Mouse (Mus musculus): ENCODE results near the gene Nme7.

Nme7 gene

GRCm38 (mm10) chr1:164471632-164472031 lies 167.7 kb downstream of the Nme7 start:
- TF ChIP-seq GATA4 (IDR thresholded peaks at IDR 0.05; ENCODE audit: insufficient replicate concordance, low read length) = no peak

DNA sequence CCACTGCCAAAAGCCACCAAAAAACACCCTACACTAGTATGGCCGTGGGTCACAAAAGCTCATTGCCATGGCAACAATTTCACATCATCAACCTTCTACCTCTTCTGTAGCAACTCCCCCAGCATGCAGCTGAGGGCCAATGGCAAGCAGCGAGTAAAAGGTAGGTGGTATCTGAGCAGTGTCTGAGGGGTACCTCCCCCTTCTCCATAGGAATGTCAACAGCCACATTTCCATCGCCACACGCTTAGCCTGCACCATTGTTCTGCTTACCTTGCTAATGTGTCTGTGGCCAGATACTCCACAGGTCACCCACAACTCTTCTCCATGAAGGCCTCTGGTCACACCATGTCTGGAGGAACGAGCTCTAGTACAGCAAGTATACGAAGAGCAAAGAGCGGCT lies 169.5 kb downstream of the Nme7 start:
- TF ChIP-seq GATA4 (IDR thresholded peaks at IDR 0.05; ENCODE audit: insufficient replicate concordance, low read length) = no peak

DNA sequence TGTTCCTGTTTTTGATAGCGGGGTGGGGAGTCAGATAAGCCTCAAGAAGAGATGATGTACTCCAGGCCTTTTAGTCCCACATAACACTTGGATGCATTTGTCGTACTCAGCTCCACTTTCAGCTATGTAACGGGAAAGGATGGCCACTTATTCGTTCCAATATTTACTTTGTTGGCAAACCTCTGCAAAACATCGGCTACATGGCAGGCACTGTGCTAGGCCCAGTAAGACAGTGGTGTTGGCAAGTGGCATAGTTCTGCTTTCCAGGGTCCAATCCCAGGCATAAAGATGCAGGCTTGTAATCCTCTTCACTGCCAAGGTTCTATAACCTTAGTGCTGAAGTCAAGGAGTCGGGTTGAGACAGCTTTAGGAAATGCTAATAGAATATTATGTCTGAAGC lies 170.4 kb downstream of the Nme7 start:
- no peak for TF ChIP-seq GATA4 (IDR thresholded peaks at IDR 0.05; ENCODE audit: insufficient replicate concordance, low read length)

DNA sequence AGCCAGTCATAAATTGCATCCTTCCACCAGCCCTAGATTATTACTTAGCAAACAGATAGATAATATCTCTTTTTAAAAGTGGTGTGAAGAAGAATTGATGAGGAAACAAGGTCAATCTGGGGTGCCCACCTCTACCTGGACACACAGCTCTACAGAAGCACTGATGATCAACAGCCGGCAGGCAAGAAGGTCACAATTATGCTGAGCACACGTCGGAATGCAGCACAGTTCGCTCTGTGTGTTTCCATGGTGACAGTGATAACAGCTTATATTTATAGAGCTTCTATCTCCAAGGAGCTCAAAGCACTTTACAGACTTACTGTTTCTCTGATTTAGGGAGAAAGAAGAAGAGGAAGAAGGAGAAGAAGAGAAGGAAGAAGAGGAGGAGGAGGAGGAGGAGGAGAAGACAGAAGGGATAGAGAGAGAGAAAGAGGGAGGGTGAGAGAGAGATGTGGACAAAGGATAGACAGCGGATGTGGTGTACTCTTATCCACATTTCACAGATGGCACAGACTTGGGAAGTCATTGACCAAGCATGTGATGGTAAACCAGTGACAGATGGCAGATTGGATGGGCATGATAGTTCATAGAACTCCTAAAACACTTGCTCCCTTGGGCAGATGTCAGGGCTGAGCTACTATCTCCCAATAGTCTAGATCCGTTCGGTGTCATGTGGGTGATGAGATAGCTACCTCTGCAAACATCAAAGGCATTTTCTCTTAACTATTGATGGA lies 171.0 kb downstream of the Nme7 start:
- TF ChIP-seq GATA4 (IDR thresholded peaks at IDR 0.05; ENCODE audit: insufficient replicate concordance, low read length) = no peak

DNA sequence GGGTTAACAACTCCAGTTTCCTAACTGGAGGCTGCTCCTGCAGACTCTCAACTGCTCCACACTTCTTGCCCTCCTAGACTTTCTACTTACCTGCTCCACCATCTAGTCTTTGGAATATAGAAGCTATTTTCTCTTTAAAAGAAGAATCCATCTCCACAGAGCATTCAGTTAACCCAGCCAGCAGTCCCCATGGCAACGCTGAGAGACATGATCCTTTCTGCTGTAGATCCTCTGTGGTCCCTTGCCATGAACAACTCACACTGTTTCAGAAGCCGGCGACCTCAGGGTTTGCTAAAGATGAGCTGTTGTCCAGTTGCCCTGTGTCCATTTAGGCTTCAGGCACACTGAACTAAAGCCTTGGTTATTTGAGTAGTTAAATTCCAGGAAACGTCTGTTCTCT lies 172.0 kb downstream of the Nme7 start:
- no peak for TF ChIP-seq GATA4 (IDR thresholded peaks at IDR 0.05; ENCODE audit: insufficient replicate concordance, low read length)

GRCm38 (mm10) chr1:164480755-164481644 lies 177.1 kb downstream of the Nme7 start:
- no peak for TF ChIP-seq GATA4 (IDR thresholded peaks at IDR 0.05; ENCODE audit: insufficient replicate concordance, low read length)

GRCm38 (mm10) chr1:164481645-164482354 lies 177.9 kb downstream of the Nme7 start:
- peak; percentile 39; the same call in 1 of the 2 replicates for TF ChIP-seq GATA4 (IDR thresholded peaks at IDR 0.05; ENCODE audit: insufficient replicate concordance, low read length)

DNA sequence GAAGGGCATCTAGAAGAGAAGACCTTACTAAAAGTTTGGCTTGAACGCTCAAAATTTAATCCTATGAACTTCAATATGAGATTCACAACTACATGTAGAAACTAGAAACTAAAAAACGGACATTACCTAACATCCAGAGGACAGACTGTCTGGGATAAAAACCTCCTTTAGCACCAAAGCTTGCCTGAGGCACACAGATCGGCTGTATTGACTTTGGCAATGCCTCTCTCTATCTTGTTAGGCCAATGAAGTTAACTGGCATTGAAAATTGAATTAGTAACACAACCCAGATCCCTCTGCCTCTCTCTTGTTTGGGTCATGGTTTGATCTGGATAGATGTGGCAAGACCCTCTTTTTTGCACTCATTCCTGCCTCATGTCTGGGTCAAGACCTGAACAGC lies 178.9 kb downstream of the Nme7 start:
- no peak for TF ChIP-seq GATA4 (IDR thresholded peaks at IDR 0.05; ENCODE audit: insufficient replicate concordance, low read length)

- TF ChIP-seq GATA4 (IDR thresholded peaks at IDR 0.05; ENCODE audit: insufficient replicate concordance, low read length) = no peak
These were observed 179.8 kb downstream of the Nme7 start for GRCm38 (mm10) chr1:164483728-164484127.
